Mouse (Mus musculus) adrenal gland (tissue): ENCODE data around the gene Gja1.

Source experiments
- intact Hi-C: fragments of 180-260 bp; cut with DNase I; formaldehyde crosslinking; loops from one replicate; pipeline ENCODE4 v1.15.1; 2025

Gene Gja1

GRCm38 (mm10) chr10:56406386-56407130 lies 29.4 kb downstream of the Gja1 start:
- intact Hi-C loops = no loop called here

GRCm38 (mm10) chr10:56415894-56416570 lies 38.9 kb downstream of the Gja1 start:
- intact Hi-C loops = no loop called here

GRCm38 (mm10) chr10:56422518-56422917 lies 45.4 kb downstream of the Gja1 start:
- intact Hi-C loops = no loop called here

GRCm38 (mm10) chr10:56425016-56425798 lies 48.1 kb downstream of the Gja1 start:
- intact Hi-C loops = no loop called here

GRCm38 (mm10) chr10:56426369-56426768 lies 49.2 kb downstream of the Gja1 start:
- intact Hi-C loops = no loop called here

- intact Hi-C loops = no loop called here
Observed at GRCm38 (mm10) chr10:56427382-56427781, 50.3 kb downstream of the Gja1 start.

GRCm38 (mm10) chr10:56427827-56428226 lies 50.7 kb downstream of the Gja1 start:
- intact Hi-C loops = no loop called here

- intact Hi-C loops = no loop called here
Observed at GRCm38 (mm10) chr10:56429011-56429410, 51.9 kb downstream of the Gja1 start.

- intact Hi-C loops = no loop called here
Observed at GRCm38 (mm10) chr10:56431600-56432389, 54.7 kb downstream of the Gja1 start.

- intact Hi-C loops = no loop called here
Observed at GRCm38 (mm10) chr10:56432390-56432709, 55.2 kb downstream of the Gja1 start.

GRCm38 (mm10) chr10:56437290-56437689 lies 60.2 kb downstream of the Gja1 start:
- intact Hi-C loops = no loop called here

GRCm38 (mm10) chr10:56439638-56440037 lies 62.5 kb downstream of the Gja1 start:
- intact Hi-C loops = no loop called here

GRCm38 (mm10) chr10:56444457-56444856 lies 67.3 kb downstream of the Gja1 start:
- intact Hi-C loops = no loop called here

- intact Hi-C loops = no loop called here
Observed at GRCm38 (mm10) chr10:56449030-56449429, 71.9 kb downstream of the Gja1 start.
